Mouse (Mus musculus): ENCODE data around the gene Sdccag8.

Gene Sdccag8

GRCm38 (mm10) chr1:177054891-177055290, 240.4 kb downstream of the Sdccag8 start:
- DNase-seq (ENCODE audit: low read depth): no peak

- DNase-seq (ENCODE audit: low read depth): peak; percentile 58
These were observed 247.3 kb downstream of the Sdccag8 start for GRCm38 (mm10) chr1:177061761-177062160.

GRCm38 (mm10) chr1:177065732-177066131, 251.3 kb downstream of the Sdccag8 start:
- peak; percentile 14 for DNase-seq (ENCODE audit: low read depth)

GRCm38 (mm10) chr1:177067123-177067646, 252.7 kb downstream of the Sdccag8 start:
- no peak for DNase-seq (ENCODE audit: low read depth)

- no peak for DNase-seq (ENCODE audit: low read depth)
These were observed 254.7 kb downstream of the Sdccag8 start for GRCm38 (mm10) chr1:177069161-177069560.
